Mouse (Mus musculus) cerebellum, adult 2 months (tissue): Measurements from ENCODE around the gene Pip4k2b.
A peak's percentile ranks its signal among the peaks of the same experiment; 100 is the strongest.

Experiments used
- CTCF ChIP-seq: fragments of 200-500 bp; IDR thresholded peaks from 2 replicates; pipeline ENCODE4 v1.5.1; 2011; ENCODE audit warnings: low read depth, mild to moderate bottlenecking, control low read depth, low read length, moderate library complexity, borderline replicate concordance; ENCODE audit not compliant: insufficient read depth
- POLR2A ChIP-seq: fragments of 200-500 bp; IDR thresholded peaks from 2 replicates; pipeline ENCODE4 v1.6.1; 2011; ENCODE audit warnings: low read length, control low read depth, borderline replicate concordance; ENCODE audit not compliant: insufficient read depth

- TF ChIP-seq CTCF (0 out of 2 replicates have a peak, but pooled peaks have one; percentile 16), POLR2A (no peak)
These were observed 30.1 kb downstream of the Pip4k2b start for GRCm38 (mm10) chr11:97714356-97714755.
